Mouse (Mus musculus): Measurements from ENCODE around the gene Pdcd6ip. TPM values are rescaled to one million over a fixed set of nuclear protein-coding genes. Genes with fewer than 3 reads are reported as not detected.

Gene Pdcd6ip
- polyA plus RNA-seq, 1 experiment from 2014 or later = 60.3 TPM

GRCm38 (mm10) chr9:113602140-113602539 lies 105.9 kb downstream of the Pdcd6ip start:
- no peak overlapping the region for H3K4me2 ChIP-seq (replicated peaks)
- no peaks in the 10 kb centered on the region for H3K4me1 ChIP-seq
- no peaks in the 10 kb centered on the region for H3K36me3 ChIP-seq
- H3K27me3 ChIP-seq = no peaks in the 10 kb centered on the region
- ATAC-seq (ENCODE audit: insufficient number of reproducible peaks, insufficient read depth, low FRiP score, low TSS enrichment) = no peak; the same call in 1 of the 2 replicates
- no peak overlapping the region for H3K9ac ChIP-seq
- H3K27ac ChIP-seq = no peak overlapping the region
- no peak overlapping the region for H3K4me3 ChIP-seq
- no peaks in the 10 kb centered on the region for H3K9me3 ChIP-seq

Other genes with a start within 250 kb of the Pdcd6ip start
- gene Clasp2, start 33.2 kb upstream of the Pdcd6ip start, polyA plus RNA-seq (2016; fragmentation: Nextera tagmentation; extraction: Ambion mirVana) = 41.0 and 45.3 TPM in 2 replicates
- gene Ubp1, start 222.7 kb upstream of the Pdcd6ip start, polyA plus RNA-seq (2016; fragmentation: Nextera tagmentation; extraction: Ambion mirVana) = 49.7 and 50.0 TPM in 2 replicates

Measured in embryonic facial prominence, embryonic 12.5 days (tissue).